Mouse (Mus musculus): ENCODE measurements around the gene Ell.

Gene Ell

DNA sequence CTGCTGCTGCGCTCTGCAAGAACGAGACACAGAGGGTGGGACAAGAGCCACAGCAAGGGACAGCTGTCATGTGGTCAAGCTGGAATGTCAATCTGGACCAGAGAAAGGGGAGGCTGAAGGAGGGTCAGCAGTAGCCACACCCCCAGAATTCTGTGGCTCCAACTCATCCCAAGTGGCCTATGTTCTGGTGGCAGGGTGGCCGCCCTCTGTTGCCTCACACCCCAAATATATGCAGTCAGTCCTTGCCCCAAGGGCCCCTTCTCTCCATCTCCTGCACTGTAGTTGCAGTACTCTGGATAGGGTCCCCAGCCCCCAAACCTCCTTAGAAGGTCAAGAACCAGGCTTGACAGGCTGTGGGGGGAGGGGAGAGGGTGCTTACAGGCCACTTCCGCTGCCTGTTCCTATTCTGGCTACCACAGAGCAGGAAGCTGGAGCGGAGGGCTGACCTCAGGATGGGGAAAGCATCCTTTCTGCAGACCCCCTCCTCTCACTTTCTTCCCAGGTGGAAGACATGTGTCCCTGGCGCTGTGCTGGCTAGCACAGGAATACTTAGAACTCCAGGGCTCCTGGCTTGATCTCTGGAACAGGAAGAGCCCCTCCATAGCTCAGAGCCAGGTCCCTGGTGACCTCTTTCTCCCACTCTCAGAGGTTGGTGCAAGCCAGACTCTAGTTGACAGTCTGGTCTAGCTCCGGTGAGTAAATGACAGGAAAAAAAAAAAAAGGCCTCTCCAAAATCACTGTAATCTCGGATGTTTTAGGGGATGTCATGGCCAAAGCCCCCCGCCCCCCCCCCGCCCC, 61.4 kb downstream of the Ell start:
- peak; percentile 63 to 67 for DNase-seq

DNA sequence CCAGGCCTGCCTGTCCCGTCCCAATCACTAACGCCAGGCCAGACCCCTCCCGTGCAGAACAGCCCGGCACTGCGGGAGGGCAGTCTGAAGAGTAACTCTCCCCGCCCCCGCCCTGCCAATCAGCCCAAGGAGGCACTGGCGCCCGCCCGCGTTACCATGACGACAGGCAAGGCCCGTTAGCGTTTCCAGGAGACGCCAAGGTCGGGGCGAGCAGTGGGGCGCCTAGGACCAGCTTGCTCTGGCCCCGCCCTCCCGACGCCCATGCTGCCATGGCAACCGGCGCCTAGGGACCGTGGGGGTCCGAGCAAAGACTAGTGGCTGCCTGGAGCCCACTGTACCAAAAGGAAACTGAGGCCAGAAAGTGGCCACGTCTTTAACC, 62.0 kb downstream of the Ell start:
- peak; percentile 86 to 90 for DNase-seq

DNA sequence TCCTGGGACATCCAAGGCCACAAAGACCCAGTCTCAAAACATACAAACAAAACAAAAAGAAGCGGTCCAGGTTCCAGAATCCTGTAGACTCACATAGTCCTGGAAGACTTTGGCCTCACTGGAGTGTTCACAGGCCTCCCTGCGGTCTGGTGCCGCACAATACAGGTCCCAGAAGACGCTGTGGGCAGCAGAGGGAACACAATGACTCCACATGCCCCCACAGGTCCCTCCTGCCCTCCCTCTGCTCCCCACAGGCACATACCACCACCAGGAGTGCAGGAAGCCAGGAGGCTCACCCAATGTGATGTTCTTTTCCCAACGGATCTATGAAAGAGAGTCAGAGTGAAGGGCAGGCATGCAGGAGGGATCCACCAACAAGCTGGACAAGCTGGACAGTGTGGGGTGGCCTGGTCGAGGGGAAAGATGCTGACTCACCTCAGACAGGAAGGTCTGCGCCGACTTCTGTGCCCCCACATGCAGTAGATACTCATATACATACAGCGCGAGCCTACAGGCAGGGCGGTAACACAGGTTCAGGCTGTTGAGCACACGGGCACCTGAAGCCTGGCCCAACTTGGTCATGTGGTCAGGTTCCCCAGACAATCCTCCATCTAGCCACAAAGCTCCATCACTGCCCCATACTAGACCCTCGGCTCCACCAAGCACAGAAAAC, 63.0 kb downstream of the Ell start:
- DNase-seq: peak in 1 of 2 experiments; percentile 20

DNA sequence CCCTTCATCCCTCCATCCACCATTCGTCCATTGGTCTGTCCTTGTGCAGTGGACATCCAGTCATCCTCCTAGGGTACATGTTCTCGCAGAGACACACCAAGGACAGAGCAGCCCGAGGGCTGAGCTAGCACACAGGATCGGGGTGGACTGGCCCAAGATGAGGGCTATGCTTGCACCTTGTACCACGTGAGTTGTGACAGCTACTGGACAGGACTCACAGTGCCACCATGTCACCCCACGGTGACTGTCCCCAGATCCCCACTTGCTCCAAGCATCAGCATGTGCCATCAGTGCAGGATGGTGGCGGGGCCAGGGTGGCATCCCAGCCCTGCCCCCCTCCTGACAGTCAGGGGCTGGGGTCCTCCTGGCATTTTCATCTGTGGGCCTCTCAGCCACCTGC, 65.3 kb downstream of the Ell start:
- peak in 1 of 2 experiments; percentile 22 for DNase-seq

DNA sequence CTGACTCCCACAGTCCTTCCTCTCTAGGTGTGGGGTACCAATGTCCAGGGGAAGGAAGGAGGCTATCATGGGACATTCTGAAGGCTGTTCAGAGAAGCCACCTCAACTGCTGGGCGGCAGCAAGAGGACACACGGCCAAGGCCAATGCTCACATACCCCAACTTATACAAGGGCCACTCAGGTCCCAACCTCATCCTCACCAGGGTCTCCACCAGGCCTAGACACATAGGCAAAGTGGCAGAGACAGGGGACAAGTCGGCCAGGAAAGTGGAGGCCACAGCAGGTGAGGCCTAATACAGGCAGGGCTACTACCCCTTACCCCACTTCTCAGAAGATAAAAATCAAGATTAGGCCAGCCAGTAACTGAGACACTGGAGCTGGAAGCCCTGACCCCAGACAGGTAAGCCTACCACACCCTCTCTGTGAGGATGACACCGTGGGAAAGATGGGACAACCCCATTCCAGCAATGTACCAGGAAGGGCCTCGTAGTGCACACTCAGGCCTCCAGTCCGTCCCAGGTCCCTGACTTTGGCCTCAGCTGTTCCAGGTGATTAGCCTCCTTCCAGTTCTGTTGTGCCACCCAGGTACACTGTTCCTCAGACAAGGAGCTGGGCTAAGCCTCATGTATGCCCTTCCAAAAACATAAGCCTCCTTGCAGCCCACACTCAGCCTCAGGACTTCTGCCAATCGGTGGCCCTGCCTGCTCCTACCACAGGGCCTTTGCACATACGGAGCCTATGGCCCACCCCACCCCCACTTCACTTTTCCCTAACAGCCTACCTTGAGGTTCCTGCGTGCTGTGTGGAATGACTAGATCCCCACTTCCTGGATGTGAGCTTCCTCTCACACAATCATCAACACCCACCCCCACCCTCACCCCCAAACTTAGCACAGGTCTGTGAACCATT, 66.9 kb downstream of the Ell start:
- DNase-seq: peak in 1 of 2 experiments; percentile 23

DNA sequence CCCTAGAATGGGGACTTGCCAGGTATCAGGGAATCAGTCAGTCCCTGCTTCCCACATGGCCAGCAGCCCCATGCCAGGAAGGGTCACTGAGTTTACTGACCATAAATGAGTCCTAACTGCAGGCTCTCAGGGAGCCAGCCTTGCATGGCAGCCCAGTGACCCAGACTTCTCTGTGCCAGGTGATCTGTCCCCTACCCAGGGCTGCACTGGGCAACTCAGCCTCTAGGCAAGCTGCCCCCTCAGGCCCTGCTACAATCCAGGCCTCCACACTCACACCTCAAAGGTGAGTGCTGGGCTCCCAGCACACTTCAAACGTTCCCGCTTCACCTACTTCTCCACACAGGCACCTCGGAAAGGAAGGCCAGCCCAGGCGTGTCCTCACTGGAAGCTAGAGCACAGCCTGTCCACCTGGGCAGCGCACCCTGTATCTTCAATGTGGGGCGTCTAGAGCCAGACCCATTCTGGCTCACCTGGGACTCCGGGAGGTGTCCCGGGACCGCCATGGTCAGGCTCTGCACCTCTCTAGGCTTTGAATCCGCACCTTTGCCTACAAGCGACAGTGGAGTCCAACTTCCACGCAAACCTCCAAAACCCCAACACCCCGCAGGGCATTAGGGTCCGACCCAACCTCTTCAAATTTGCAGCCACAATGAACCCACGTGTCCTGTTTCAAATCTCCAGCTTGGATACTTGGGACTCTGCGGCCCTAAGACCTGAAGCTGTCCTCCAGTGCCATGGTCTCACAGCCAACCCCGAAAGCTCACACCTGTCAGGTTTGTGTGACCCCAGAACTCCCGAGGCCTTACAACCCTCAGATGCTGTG, 67.7 kb downstream of the Ell start:
- DNase-seq: peak in 1 of 2 experiments; percentile 26

DNA sequence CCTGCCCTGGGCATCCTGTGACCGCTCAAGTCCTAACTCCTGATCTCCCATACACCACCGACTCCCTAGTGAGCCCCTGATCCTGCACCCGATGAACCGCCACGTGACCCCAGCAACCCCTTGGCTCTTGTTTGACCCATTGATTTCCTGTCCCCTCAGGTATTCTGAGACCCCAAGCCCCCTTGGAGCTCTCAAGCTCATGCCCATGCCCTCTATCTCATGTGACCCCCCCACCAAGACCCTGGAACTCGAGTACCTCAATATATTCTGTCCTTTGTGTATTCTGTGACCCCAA, 68.3 kb downstream of the Ell start:
- peak in 1 of 2 experiments; percentile 33 for DNase-seq

DNA sequence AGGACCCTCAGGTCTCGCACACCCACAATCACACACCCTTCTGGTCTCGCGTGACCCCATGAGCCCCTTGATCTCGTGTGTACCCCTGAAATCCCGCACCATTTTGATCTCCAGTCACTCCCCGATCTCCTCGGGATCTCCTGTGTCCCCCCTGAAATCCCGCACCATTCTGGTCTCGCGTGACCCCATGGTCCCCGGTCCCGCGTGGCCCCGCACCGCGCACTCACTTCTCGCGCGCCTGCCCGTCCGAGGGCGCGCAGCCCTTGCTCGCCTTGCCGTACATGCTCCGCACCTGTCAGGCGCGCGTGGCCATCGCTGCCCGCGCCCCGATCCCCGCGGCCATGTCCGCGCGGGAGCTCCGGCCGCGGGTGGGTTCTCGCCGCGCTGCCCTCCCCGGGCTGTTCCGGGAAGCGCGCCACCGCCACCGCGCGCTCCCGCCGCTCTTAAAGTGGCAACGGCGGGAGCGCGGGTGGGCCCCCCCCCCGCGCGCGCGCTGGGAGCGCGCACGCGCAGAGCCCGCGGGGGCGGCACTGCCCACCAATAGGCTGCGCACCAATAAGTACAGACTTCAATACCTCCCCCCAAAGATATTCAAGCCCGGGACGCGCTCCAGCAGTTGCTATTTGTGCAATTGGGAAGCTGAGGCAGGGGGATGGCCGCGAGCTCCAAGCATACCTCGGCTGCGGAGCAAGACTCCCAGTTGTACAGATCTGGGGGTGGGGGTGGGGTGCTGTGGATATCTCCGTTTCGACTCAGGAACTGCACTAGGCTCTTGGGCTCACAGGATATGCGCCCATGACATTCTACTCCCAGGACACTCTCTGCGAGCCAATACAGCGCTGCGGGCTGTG, 68.9 kb downstream of the Ell start:
- DNase-seq: peak; percentile 59 to 77

DNA sequence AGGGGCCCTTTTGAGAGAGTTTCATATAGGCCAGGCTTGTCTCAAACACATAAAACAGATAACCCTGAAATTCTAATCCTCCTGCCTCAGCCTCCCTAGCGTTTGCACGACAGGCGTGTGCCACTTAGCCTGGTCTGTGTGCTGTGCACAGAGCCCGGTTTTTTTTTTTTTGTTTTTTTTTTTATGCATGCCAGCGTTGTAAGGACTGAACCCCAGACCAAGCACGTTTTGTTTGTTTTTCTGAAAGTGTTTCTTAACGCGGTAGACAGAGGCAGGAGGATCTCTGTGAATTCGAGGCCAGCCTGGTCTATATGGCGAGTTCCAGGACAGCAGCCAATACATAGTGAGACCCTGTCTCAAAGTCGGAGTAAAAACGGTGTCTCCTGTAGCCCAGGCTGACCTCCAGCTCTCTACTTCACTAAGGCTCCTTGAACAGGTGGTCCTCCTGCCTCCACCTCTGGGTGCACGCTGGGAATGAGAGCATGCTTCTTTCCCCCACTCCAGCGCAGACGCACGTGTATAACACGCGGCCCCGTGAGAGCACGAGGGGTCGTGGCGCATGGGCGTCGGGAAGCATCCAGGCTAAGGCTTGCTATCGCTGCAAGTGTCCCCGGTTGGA, 69.6 kb downstream of the Ell start, which contains the start of gene Ssbp4:
Gene Ssbp4 (minus strand): TSS at position 124 of the 619 bp plus-strand sequence.
- DNase-seq: no peak

DNA sequence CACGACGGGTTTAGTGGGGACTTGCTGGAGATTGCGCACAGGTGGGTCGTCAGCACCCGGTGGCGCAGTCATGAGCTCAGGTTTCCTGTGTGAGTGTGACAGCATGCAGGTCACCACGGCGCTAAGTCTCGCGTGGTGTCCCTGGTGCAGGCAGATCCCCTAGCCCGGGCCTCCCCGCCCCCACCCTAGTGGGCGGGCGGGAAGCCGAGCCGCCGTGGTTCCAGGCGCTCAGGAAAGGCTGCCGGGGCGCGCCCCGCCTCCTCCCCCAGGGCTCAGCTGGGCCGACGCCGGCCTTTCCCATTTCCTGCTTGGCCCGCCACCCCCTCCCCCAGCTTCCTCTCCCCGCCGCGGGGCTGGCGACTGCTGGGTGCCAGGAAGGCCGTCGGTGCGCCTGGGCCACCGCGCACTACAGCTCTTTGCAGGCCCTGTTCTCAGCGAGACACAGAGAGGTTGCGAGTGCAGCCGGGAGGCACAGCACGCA, 70.2 kb downstream of the Ell start:
- DNase-seq: peak; percentile 95 to 98

DNA sequence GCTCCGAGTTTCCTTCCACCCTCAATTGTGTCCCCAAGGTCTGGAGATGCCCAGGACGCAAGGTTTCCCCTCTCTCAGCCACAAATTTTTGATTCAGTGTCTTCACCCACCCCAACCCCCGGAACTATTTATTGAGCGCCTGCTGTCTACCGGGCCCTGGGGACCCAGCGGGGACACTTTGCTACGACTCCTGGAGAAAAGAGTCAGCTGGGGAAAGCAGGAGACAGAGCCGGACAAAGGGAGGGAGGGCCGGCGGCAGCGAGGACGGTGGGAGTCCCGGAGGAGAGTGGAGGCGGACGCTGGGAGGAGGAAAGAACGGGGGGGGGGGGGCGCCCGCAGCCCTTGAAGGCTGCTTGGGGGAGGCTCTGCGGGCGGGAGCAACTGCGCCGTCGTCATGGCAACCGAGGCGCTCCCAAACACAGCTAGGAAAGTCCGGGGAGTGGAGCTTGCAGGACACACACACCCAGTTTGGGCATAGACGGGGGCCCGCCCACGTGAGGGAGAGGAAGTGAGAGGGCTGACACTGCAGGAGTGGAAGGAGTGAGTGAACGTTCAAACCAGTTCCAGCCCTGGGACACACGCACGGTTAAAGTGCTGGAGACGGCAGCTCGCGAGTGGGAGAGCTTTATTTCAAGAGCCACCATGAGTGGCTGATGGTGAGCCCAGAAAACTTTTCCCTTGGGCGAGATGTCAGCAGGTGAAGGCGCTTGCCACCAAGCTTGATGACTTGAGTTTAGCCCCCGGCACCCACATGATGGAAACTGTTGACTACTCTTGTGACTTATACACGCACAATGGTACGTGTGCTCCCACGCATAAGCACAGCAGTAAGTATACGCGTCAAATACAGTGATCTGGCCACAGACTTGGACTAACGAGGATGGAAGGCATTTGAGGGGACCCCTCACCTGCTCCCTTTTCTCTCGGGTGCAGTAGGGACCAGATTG, 70.9 kb downstream of the Ell start:
- DNase-seq: peak; percentile 93 to 98

DNA sequence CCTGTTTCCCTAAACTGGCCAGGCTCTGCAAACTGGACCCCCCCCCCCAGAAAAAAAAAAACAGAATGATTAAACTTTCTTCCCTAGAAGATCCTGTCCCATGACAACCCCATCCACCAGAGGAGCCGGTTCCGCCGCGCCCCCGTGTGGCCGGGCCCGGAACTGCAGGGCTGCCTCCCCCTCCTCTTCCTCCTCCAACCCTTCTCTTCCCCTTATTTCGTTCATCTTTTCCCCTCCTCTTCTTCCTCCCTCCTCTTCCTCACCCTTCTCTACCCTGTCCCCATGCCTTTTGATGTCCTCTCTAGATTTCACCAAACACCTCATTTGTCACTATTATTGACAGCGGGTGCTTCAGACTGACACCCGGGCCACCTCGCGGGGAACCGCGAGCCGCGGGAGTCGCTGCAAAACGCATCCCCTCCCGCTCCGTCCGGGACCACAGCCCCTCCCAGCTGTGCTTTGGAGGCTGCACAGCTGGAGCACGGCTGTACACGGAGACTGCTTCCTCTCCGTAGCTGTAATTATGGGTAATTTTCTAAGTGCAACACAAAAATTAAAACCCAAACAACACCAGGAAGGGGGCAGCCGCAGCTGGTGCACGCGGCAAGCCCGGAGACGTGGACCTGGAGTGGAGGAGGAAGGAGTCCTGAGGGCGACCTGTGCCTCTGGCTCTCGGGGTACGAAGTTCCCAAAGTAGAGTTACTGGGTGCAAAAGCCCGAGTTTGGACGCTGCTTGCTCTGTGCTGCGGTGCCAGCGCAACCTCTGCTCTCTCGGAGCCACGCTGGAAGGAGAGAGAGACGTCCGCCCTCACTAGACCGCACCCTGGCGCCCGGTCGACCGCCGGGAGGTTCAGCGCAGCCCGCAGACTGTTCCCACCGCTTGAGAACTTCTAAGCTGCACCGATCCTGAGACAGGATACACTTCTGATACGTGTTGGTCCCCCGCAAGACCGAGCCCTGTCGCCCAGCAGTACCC, 71.8 kb downstream of the Ell start:
- peak; percentile 87 to 93 for DNase-seq

DNA sequence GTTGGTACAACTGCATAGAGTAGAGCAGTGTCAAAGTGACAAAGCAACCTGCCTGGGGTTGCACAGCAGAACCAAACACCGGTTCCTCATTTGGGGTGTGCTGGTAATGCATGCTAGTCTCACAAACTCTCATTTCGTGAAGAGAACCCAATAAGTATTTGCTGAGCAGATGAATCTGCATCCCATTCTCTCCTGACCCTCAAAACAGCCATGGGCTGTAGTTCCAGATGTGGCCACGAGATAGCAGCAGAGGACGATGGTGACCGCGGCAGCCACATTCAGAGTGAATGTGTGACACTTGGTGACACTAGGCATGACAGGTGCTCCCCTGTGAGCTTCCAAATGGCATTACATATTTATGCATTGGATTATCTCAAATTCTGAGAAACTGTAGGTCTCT, 72.6 kb downstream of the Ell start:
- DNase-seq: peak; percentile 86 to 93

DNA sequence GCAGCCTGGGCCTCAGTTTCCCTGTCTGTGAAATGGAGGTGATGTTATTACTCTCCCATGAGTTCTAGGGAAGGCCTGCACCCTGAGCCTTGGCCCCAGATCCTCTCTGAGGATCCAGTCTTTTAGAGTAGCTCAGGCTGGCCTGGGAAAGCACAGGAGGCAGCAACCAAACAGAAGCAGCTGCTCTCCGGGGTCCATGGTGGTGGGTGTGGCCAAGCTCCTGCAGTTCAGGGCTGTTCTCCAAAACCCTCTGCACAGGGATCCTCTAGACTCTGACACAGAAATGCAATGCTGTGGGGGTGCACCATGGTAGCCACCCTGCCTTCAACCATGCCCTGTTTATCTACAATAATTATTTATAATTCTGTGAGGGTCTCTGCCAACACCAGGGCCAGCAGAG, 74.5 kb downstream of the Ell start:
- DNase-seq: no peak

DNA sequence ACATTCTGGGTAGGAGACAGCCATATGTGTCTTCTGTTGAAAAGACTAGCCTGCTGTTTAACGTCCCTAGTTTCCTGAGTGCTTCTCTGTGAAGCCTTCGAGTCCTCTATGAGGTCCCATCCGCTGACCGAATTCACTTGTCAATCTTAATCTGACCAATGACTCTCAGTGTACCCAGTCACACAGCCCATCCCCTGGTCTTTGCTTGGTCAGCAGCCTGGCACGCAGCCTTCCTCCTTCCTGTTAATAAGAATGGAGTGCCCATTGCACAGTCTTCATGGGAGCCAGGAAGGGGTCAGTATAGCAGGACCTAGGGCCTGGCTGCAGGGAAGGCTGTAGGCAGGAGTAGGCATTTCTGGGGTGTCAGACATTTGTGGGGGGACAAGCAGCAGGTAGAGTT, 75.2 kb downstream of the Ell start:
- DNase-seq: peak in 1 of 2 experiments; percentile 43

DNA sequence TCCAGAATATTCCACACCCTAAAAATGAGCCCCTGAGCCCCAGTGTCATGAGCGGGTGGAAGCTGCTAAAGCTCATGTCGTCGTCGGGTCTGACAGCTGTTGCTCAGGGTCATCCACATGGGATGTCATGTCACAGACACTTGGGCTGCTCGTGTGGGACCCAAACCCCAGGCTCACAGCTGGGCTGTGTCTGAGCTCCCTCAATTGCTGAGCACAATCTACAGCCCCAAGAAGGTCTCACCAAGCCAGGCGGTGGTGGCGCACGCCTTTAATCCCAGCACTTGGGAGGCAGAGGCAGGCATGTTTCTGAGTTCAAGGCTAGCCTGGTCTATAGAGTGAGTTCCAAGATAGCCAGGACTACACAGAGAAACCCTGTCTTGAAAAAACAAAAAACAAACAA, 76.0 kb downstream of the Ell start:
- DNase-seq: peak in 1 of 2 experiments; percentile 40

DNA sequence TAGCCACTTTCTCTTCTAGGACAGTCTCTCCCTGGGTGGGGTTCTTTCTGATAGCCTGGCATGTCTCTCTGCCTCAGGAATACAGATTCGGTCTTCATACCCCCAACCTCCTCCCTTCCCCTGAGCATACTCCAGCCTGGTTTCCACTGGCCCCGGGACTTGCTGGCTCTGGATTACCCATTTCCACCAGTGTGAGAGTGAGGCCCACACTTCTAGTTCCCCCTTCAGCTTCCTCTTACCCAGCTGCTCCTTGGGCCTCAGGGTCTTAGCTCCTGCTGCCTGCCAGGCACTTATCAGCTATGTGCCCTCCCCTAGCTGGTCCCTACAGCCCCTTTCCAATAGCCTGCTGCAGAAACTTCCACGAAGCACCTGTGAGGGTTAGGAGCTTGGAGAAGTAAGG, 76.6 kb downstream of the Ell start, which contains the start of gene Lrrc25:
Gene Lrrc25 (plus strand): TSS at position 262 of the 400 bp plus-strand sequence.
- DNase-seq: peak in 1 of 2 experiments; percentile 34

DNA sequence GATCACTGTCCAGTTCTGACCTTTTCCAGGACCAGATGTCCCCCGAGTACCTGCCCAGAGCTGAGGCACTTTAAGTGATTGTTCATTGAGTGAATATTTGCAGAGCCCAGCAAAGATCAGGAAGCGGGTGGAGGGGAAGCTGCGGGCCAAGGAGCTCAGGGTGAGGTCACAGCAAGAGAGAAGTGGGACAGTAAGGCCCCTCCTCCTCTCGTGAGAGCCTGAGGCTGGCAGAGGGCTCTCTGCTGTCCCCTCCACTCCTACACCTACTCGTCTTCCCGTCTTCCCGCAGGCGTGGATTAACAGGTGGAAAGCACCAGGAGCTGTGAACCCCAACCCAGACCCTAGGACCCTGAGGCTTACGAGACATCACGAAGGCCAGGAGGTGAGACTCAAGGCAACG, 77.4 kb downstream of the Ell start:
- peak; percentile 50 to 56 for DNase-seq

Measured in lung, postnatal 4 days (tissue).